Mouse (Mus musculus) MEL (cell line): ENCODE data around the gene Syn2. TPM values are rescaled to one million over a fixed set of nuclear protein-coding genes. Genes with fewer than 3 reads are reported as not detected.

Experiments used
- DNase-seq: peaks from one replicate; pipeline ENCODE4 v3.0.0; 2011; ENCODE audit warnings: low read depth, low spot score
- H3K27ac ChIP-seq: 2 replicates; pipeline ENCODE4 v1.5.1; 2012; ENCODE audit warnings: low read depth, mild to moderate bottlenecking, control low read depth, low read length, moderate library complexity; ENCODE audit not compliant: control insufficient read depth
- H3K27me3 ChIP-seq, 2 experiments: fragments of 150-350 bp in 1 of 2; sonication (generic) in 1 of 2; 2 replicates each; pipeline ENCODE4 v1.6.1; 2012; ENCODE audit warnings: low read length in 2 of 2, mild to moderate bottlenecking in 2 of 2, improper control_type of control experiment in 1 of 2, moderate library complexity in 1 of 2; ENCODE audit not compliant: insufficient read depth in 2 of 2, control insufficient read depth in 1 of 2
- H3K36me3 ChIP-seq, 2 experiments: 2 replicates each; pipeline ENCODE4 v1.6.1; 2012 to 2014; ENCODE audit warnings: low read length in 2 of 2, improper control_type of control experiment in 1 of 2, inconsistent platforms in 1 of 2, mild to moderate bottlenecking in 1 of 2; ENCODE audit not compliant: insufficient read depth in 2 of 2, control insufficient read depth in 1 of 2
- H3K4me1 ChIP-seq, 2 experiments: fragments of 150-350 bp in 1 of 2; sonication (generic) in 1 of 2; 2 replicates each; pipeline ENCODE4 v1.6.1; 2012; ENCODE audit warnings: low read length in 2 of 2, improper control_type of control experiment in 1 of 2, mild to moderate bottlenecking in 1 of 2; ENCODE audit not compliant: insufficient read depth in 2 of 2, control insufficient read depth in 1 of 2
- H3K4me3 ChIP-seq, 2 experiments: fragments of 150-350 bp in 1 of 2; sonication (generic) in 1 of 2; 2 replicates each; pipeline ENCODE4 v1.5.1; 2012; ENCODE audit warnings: low read depth in 2 of 2, low read length in 2 of 2, mild to moderate bottlenecking in 2 of 2, moderate library complexity in 2 of 2, control low read depth in 1 of 2, improper control_type of control experiment in 1 of 2; ENCODE audit not compliant: control insufficient read depth in 1 of 2, insufficient read depth in 1 of 2
- H3K79me2 ChIP-seq: 2 replicates; pipeline ENCODE4 v1.6.1; 2012; ENCODE audit warnings: mild to moderate bottlenecking, low read length, moderate library complexity; ENCODE audit not compliant: control insufficient read depth, poor library complexity, insufficient read depth
- H3K9ac ChIP-seq: 2 replicates; pipeline ENCODE4 v1.6.1; 2012; ENCODE audit warnings: low read depth, mild to moderate bottlenecking, control low read depth, low read length, moderate library complexity; ENCODE audit not compliant: control insufficient read depth, poor library complexity, severe bottlenecking
- H3K9me3 ChIP-seq: fragments of 150-350 bp; sonication (generic); replicated peaks from 2 replicates; pipeline ENCODE4 v1.6.1; 2012; ENCODE audit warnings: mild to moderate bottlenecking, low read length, improper control_type of control experiment, moderate library complexity; ENCODE audit not compliant: insufficient read depth
- CHD1 ChIP-seq: IDR thresholded peaks from 2 replicates; pipeline ENCODE4 v1.6.1; 2012; ENCODE audit warnings: low read depth, mild to moderate bottlenecking, inconsistent platforms, low read length, improper control_type of control experiment
- CHD2 ChIP-seq: IDR thresholded peaks from 2 replicates; pipeline ENCODE4 v1.6.1; 2011; ENCODE audit warnings: low read length, improper control_type of control experiment
- E2F4 ChIP-seq: IDR thresholded peaks from 2 replicates; pipeline ENCODE4 v1.6.1; 2011; ENCODE audit warnings: low read depth, low read length, improper control_type of control experiment, borderline replicate concordance
- ELF1 ChIP-seq: IDR thresholded peaks from 2 replicates; pipeline ENCODE4 v1.6.1; 2014; ENCODE audit warnings: low read depth, mild to moderate bottlenecking, inconsistent platforms, low read length, improper control_type of control experiment, moderate library complexity
- EP300 ChIP-seq, 2 experiments: IDR thresholded peaks; 2 replicates each; pipeline ENCODE4 v1.6.1; 2011; ENCODE audit warnings: improper control_type of control experiment in 2 of 2, low read length in 2 of 2, low read depth in 1 of 2, mild to moderate bottlenecking in 1 of 2
- ETS1 ChIP-seq: IDR thresholded peaks from 2 replicates; pipeline ENCODE4 v1.6.1; 2012; ENCODE audit warnings: low read depth, mild to moderate bottlenecking, inconsistent platforms, low read length, improper control_type of control experiment, moderate library complexity
- GABPA ChIP-seq: IDR thresholded peaks from 2 replicates; pipeline ENCODE4 v1.6.1; 2012; ENCODE audit warnings: low read depth, mild to moderate bottlenecking, inconsistent platforms, low read length, improper control_type of control experiment, moderate library complexity
- GATA1 ChIP-seq: IDR thresholded peaks from 2 replicates; pipeline ENCODE4 v1.6.1; 2011; ENCODE audit warnings: low read depth, low read length, improper control_type of control experiment
- KAT2A ChIP-seq: conservative IDR thresholded peaks from 2 replicates; pipeline ENCODE4 v1.6.1; 2012; ENCODE audit warnings: low read depth, low read length, improper control_type of control experiment, inconsistent platforms
- MAFK ChIP-seq: IDR thresholded peaks from 2 replicates; pipeline ENCODE4 v1.6.1; 2011; ENCODE audit warnings: low read depth, mild to moderate bottlenecking, low read length, improper control_type of control experiment, borderline replicate concordance
- MAX ChIP-seq: IDR thresholded peaks from 2 replicates; pipeline ENCODE4 v1.6.1; 2011; ENCODE audit warnings: low read length, improper control_type of control experiment
- MAZ ChIP-seq: IDR thresholded peaks from 2 replicates; pipeline ENCODE4 v1.6.1; 2012; ENCODE audit warnings: low read depth, mild to moderate bottlenecking, inconsistent platforms, low read length, improper control_type of control experiment
- MEF2A ChIP-seq: IDR thresholded peaks from 2 replicates; pipeline ENCODE4 v1.6.1; 2014; ENCODE audit warnings: low read depth, mild to moderate bottlenecking, inconsistent platforms, low read length, improper control_type of control experiment; ENCODE audit not compliant: poor library complexity, insufficient replicate concordance, severe bottlenecking; ENCODE audit errors: extremely low read depth
- MYB ChIP-seq: IDR thresholded peaks from 2 replicates; pipeline ENCODE4 v1.6.1; 2011; ENCODE audit warnings: mild to moderate bottlenecking, low read depth, low read length, improper control_type of control experiment
- MYC ChIP-seq: IDR thresholded peaks from 2 replicates; pipeline ENCODE4 v1.6.1; 2011; ENCODE audit warnings: low read depth, mild to moderate bottlenecking, low read length, improper control_type of control experiment, moderate library complexity
- NELFE ChIP-seq: IDR thresholded peaks from 2 replicates; pipeline ENCODE4 v1.6.1; 2011; ENCODE audit warnings: low read depth, low read length, improper control_type of control experiment
- NRF1 ChIP-seq: IDR thresholded peaks from 2 replicates; pipeline ENCODE4 v1.6.1; 2014; ENCODE audit warnings: low read depth, mild to moderate bottlenecking, inconsistent platforms, low read length, improper control_type of control experiment, moderate library complexity; ENCODE audit not compliant: poor library complexity, insufficient read depth, severe bottlenecking
- POLR2AphosphoS5 ChIP-seq: IDR thresholded peaks from 2 replicates; pipeline ENCODE4 v1.6.1; 2012; ENCODE audit warnings: low read depth, borderline replicate concordance, mild to moderate bottlenecking, inconsistent platforms, low read length, moderate library complexity, mixed read lengths
- RAD21 ChIP-seq: IDR thresholded peaks from 2 replicates; pipeline ENCODE4 v1.6.1; 2011; ENCODE audit warnings: mild to moderate bottlenecking, low read depth, low read length, improper control_type of control experiment
- RCOR1 ChIP-seq: IDR thresholded peaks from 2 replicates; pipeline ENCODE4 v1.6.1; 2012; ENCODE audit warnings: low read depth, mild to moderate bottlenecking, inconsistent platforms, low read length, improper control_type of control experiment
- SMC3 ChIP-seq: IDR thresholded peaks from 2 replicates; pipeline ENCODE4 v1.6.1; 2011; ENCODE audit warnings: low read depth, low read length, improper control_type of control experiment
- TAL1 ChIP-seq: IDR thresholded peaks from 2 replicates; pipeline ENCODE4 v1.6.1; 2012; ENCODE audit warnings: mild to moderate bottlenecking, inconsistent platforms, low read length, moderate library complexity, mixed read lengths
- TBP ChIP-seq: IDR thresholded peaks from 2 replicates; pipeline ENCODE4 v1.8.0; 2011; ENCODE audit warnings: low read depth, low read length, improper control_type of control experiment
- TCF12 ChIP-seq: IDR thresholded peaks from 2 replicates; pipeline ENCODE4 v1.6.1; 2014; ENCODE audit warnings: low read depth, mild to moderate bottlenecking, inconsistent platforms, low read length, improper control_type of control experiment, moderate library complexity
- USF1 ChIP-seq: IDR thresholded peaks from 2 replicates; pipeline ENCODE4 v1.6.1; 2014; ENCODE audit warnings: low read depth, mild to moderate bottlenecking, inconsistent platforms, low read length, improper control_type of control experiment, moderate library complexity
- USF2 ChIP-seq, 2 experiments: IDR thresholded peaks; 2 replicates each; pipeline ENCODE4 v1.6.1; 2011 to 2012; ENCODE audit warnings: improper control_type of control experiment in 2 of 2, low read length in 2 of 2, borderline replicate concordance in 1 of 2, inconsistent platforms in 1 of 2, low read depth in 1 of 2, mild to moderate bottlenecking in 1 of 2; ENCODE audit not compliant: insufficient read depth in 1 of 2
- ZKSCAN1 ChIP-seq: IDR thresholded peaks from 2 replicates; pipeline ENCODE4 v1.6.1; 2012; ENCODE audit warnings: low read depth, mild to moderate bottlenecking, inconsistent platforms, low read length, improper control_type of control experiment, moderate library complexity
- ZNF384 ChIP-seq: IDR thresholded peaks from 2 replicates; pipeline ENCODE4 v1.6.1; 2012; ENCODE audit warnings: low read depth, mild to moderate bottlenecking, inconsistent platforms, low read length, improper control_type of control experiment
- polyA plus RNA-seq, 2 experiments: library from polyadenylated mRNA; stranded (reverse) in 1 of 2; unstranded in 1 of 2; fragments of >175 nt in 1 of 2; fragments of >200 nt in 1 of 2; gene quantifications; 2 replicates each; pipeline versions ENCODE4 v1.2.1 to v1.2.4; 2012; ENCODE audit warnings: low replicate concordance in 2 of 2, low read depth in 1 of 2; ENCODE audit not compliant: insufficient read length in 2 of 2, insufficient read depth in 1 of 2, missing spikeins in 1 of 2
- total RNA-seq: library from RNA; depleted of rRNA; stranded (reverse); fragments of 300-350 nt; gene quantifications from 2 replicates; pipeline ENCODE4 v1.2.3, GENCODE M21; 2012

The Syn2 gene
- total and polyA plus RNA-seq, 3 experiments: not detected

DNA sequence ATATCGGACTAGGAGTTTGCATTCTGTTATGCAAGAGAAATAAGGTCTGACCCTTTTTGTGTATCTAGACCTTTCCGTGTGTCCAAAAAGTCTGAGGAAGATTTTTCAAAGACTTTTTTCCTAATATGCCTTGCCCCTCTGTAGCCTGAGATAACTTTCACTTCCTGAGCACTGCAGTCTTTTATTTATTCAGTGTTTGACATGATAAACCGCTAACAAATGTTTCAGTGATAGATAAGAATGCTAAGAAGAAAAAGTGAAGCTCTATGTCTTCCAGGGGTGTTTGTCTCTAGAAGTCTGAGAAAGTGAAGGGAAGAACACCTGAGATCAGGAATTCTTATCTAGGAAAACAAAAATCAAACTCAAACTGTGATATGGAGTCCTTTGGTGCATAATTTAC lies 66.1 kb downstream of the Syn2 start:
- H3K4me3 ChIP-seq: no peak overlapping the region
- H3K36me3 ChIP-seq: peaks cover 0 to 5% of the 10 kb centered on the region in 2 experiments; a peak in 2 of 4 replicates
- H3K9me3 ChIP-seq: no peaks in the 10 kb centered on the region
- peak; percentile 51 for DNase-seq
- no peak overlapping the region for H3K9ac ChIP-seq
- no peaks in the 10 kb centered on the region for H3K79me2 ChIP-seq
- H3K4me1 ChIP-seq: peaks cover 0 to 6% of the 10 kb centered on the region in 2 experiments; a peak in 2 of 4 replicates
- H3K27ac ChIP-seq: no peak overlapping the region
- H3K27me3 ChIP-seq: no peaks in the 10 kb centered on the region
- TF ChIP-seq MEF2A (no peak), ELF1 (no peak), ZKSCAN1 (no peak), TAL1 (peak; percentile 75), NELFE (no peak), RCOR1 (0 out of 2 replicates have a peak, but pooled peaks have one; percentile 43), TBP (no peak), ZNF384 (peak; percentile 44; the same call in 1 of the 2 replicates), MAZ (no peak), KAT2A (no peak), E2F4 (no peak), MAFK (no peak), USF2 (IDR thresholded peaks at IDR 0.05; ENCODE audit: borderline replicate concordance in 1 of 2, insufficient read depth in 1 of 2, low read depth in 1 of 2, low read length in 2 of 2) (no peak), CHD1 (no peak), RAD21 (no peak), GATA1 (peak; percentile 89), MYB (no peak), CHD2 (no peak), NRF1 (no peak), ETS1 (peak; percentile 51; the same call in 1 of the 2 replicates), EP300 (IDR thresholded peaks at IDR 0.05; ENCODE audit: low read depth in 1 of 2, low read length in 2 of 2) (peak; percentile 86 to 87), GABPA (no peak), SMC3 (no peak), MYC (no peak), USF1 (no peak), MAX (no peak), TCF12 (peak; percentile 87), POLR2AphosphoS5 (no peak)
